Mouse (Mus musculus) naive thymus-derived CD4-positive, alpha-beta T cell, adult 2 months (primary cell): ENCODE results near the gene Bex4.

Experiments
- DNase-seq: peaks from one replicate; pipeline ENCODE4 v3.0.0-alpha.2; 2011; ENCODE audit warnings: low read depth

The Bex4 gene

DNA sequence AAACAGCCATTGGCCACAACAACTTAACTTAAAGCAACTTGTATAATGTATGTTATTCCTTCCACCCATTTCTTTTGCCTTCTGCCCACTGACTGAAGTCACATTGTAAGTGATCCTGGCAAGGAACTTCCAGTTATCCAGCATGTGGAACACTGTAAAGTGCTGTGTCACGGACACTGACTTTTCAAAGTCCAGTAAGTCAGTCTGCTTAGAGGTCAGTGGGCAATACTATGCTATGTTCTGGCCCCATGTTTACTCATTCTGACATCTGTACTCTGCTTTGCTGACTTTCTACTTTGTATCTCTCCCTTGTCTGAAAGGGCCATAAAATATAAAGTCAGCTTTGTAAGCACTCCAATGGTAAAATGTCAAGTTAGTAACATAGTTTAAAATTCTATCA, 44.3 kb downstream of the Bex4 start:
- no peak for DNase-seq
